Mouse (Mus musculus) common myeloid progenitor, adult 5-6 weeks (primary cell): ENCODE results near the gene Rph3al. TPM values are rescaled to one million over a fixed set of nuclear protein-coding genes. Genes with fewer than 3 reads are reported as not detected.

ENCODE experiments used
- ATAC-seq: replicated peaks from 2 replicates; pipeline ENCODE4 v1.8.0; 2016; ENCODE audit warnings: low read depth, mild to moderate bottlenecking, moderate TSS enrichment, inconsistent platforms; ENCODE audit not compliant: poor library complexity, severe bottlenecking
- total RNA-seq: library from RNA; stranded (forward); fragments of 200-1000, 187-1606 nt; gene quantifications from 2 replicates; pipeline ENCODE4 v1.2.3, GENCODE M21; 2017

Rph3al gene
- total RNA-seq, 1 experiment from 2014 or later: 1.5 TPM

- ATAC-seq: no peak
Observed at GRCm38 (mm10) chr11:75870386-75870785, 67.8 kb downstream of the Rph3al start.

GRCm38 (mm10) chr11:75869898-75870297 lies 68.3 kb downstream of the Rph3al start:
- ATAC-seq: no peak

GRCm38 (mm10) chr11:75866861-75867260 lies 71.4 kb downstream of the Rph3al start:
- no peak for ATAC-seq

GRCm38 (mm10) chr11:75865859-75866258 lies 72.4 kb downstream of the Rph3al start:
- no peak for ATAC-seq

- ATAC-seq: no peak
Observed at GRCm38 (mm10) chr11:75865253-75865619, 73.0 kb downstream of the Rph3al start.

- ATAC-seq: no peak
Observed at GRCm38 (mm10) chr11:75864529-75865252, 73.5 kb downstream of the Rph3al start.

GRCm38 (mm10) chr11:75862466-75862865 lies 75.8 kb downstream of the Rph3al start:
- ATAC-seq: no peak

- ATAC-seq: no peak
Observed at GRCm38 (mm10) chr11:75861653-75862052, 76.6 kb downstream of the Rph3al start.

- no peak for ATAC-seq
Observed at GRCm38 (mm10) chr11:75861213-75861612, 77.0 kb downstream of the Rph3al start.

GRCm38 (mm10) chr11:75859460-75859859 lies 78.8 kb downstream of the Rph3al start:
- ATAC-seq: no peak

- peak; percentile 31; the same call in 1 of the 2 replicates for ATAC-seq
Observed at GRCm38 (mm10) chr11:75858975-75859374, 79.3 kb downstream of the Rph3al start.

- peak; percentile 71 for ATAC-seq
Observed at GRCm38 (mm10) chr11:75857781-75858180, 80.4 kb downstream of the Rph3al start.

- no peak for ATAC-seq
Observed at GRCm38 (mm10) chr11:75854327-75854726, 83.9 kb downstream of the Rph3al start.

GRCm38 (mm10) chr11:75853067-75853636 lies 85.1 kb downstream of the Rph3al start:
- ATAC-seq: no peak

- peak; percentile 88 for ATAC-seq
Observed at GRCm38 (mm10) chr11:75852485-75852884, 85.7 kb downstream of the Rph3al start.

- no peak for ATAC-seq
Observed at GRCm38 (mm10) chr11:75849552-75849951, 88.7 kb downstream of the Rph3al start.

GRCm38 (mm10) chr11:75846589-75846988 lies 91.6 kb downstream of the Rph3al start:
- no peak for ATAC-seq

GRCm38 (mm10) chr11:75845675-75846074 lies 92.6 kb downstream of the Rph3al start:
- ATAC-seq: no peak

- no peak for ATAC-seq
Observed at GRCm38 (mm10) chr11:75842904-75843619, 95.2 kb downstream of the Rph3al start.

- no peak for ATAC-seq
Observed at GRCm38 (mm10) chr11:75841503-75841902, 96.7 kb downstream of the Rph3al start.
